Mouse (Mus musculus) lung, embryonic 16.5 days (tissue): ENCODE results near the gene Rgs14. TPM values are rescaled to one million over a fixed set of nuclear protein-coding genes. Genes with fewer than 3 reads are reported as not detected.
A peak's percentile ranks its signal among the peaks of the same experiment; 100 is the strongest.

Source experiments
- ATAC-seq: fragments of 200-750 bp; cut with Nextera tagmentation; 2 replicates; pipeline ENCODE4 v1.8.0; 2017; ENCODE audit warnings: low read depth, mild to moderate bottlenecking, moderate library complexity
- H3K27ac ChIP-seq: fragments of 300-500 bp; sonication (generic); 2 replicates; pipeline ENCODE4 v1.5.1; 2014; ENCODE audit warnings: mild to moderate bottlenecking, control low read depth, low read length
- H3K27me3 ChIP-seq: fragments of 300-500 bp; sonication (generic); 2 replicates; pipeline ENCODE4 v1.6.1; 2014; ENCODE audit warnings: low read depth, low read length, mixed read lengths; ENCODE audit not compliant: control insufficient read depth, insufficient read depth
- H3K36me3 ChIP-seq: fragments of 300-500 bp; sonication (generic); 2 replicates; pipeline ENCODE4 v1.6.1; 2014; ENCODE audit warnings: low read length; ENCODE audit not compliant: control insufficient read depth, insufficient read depth
- H3K4me1 ChIP-seq: fragments of 300-500 bp; sonication (generic); replicated peaks from 2 replicates; pipeline ENCODE4 v1.6.1; 2014; ENCODE audit warnings: low read length, mixed read lengths; ENCODE audit not compliant: control insufficient read depth, insufficient read depth
- H3K4me2 ChIP-seq: fragments of 300-500 bp; sonication (generic); 2 replicates; pipeline ENCODE4 v1.6.1; 2014; ENCODE audit warnings: low read depth, low read length, control low read depth
- H3K4me3 ChIP-seq: fragments of 300-500 bp; sonication (generic); 2 replicates; pipeline ENCODE4 v1.5.1; 2014; ENCODE audit warnings: mild to moderate bottlenecking, low read length, control low read depth
- H3K9ac ChIP-seq: fragments of 300-500 bp; sonication (generic); 2 replicates; pipeline ENCODE4 v1.6.1; 2014; ENCODE audit warnings: low read length, control low read depth
- H3K9me3 ChIP-seq: fragments of 300-500 bp; sonication (generic); 2 replicates; pipeline ENCODE4 v1.6.1; 2016; ENCODE audit warnings: low read length; ENCODE audit not compliant: control insufficient read depth
- WGBS: fragments of 180-500 bp; shearing (Covaris S2); extraction: QIAGEN DNeasy Blood & Tissue Kit; methylation state at CpG from one replicate; pipeline ENCODE4 v1.1.7; 2014; 5-methylcytosine and 5-hydroxymethylcytosine counted together
- polyA plus RNA-seq: library from polyadenylated mRNA; unstranded; fragments of >200 nt; fragmentation: Nextera tagmentation; extraction: Ambion mirVana; gene quantifications from 2 replicates; pipeline ENCODE4 v1.2.1, GENCODE M21; 2015

Gene Rgs14
- polyA plus RNA-seq, 1 experiment from 2014 or later = 1.4 TPM

DNA sequence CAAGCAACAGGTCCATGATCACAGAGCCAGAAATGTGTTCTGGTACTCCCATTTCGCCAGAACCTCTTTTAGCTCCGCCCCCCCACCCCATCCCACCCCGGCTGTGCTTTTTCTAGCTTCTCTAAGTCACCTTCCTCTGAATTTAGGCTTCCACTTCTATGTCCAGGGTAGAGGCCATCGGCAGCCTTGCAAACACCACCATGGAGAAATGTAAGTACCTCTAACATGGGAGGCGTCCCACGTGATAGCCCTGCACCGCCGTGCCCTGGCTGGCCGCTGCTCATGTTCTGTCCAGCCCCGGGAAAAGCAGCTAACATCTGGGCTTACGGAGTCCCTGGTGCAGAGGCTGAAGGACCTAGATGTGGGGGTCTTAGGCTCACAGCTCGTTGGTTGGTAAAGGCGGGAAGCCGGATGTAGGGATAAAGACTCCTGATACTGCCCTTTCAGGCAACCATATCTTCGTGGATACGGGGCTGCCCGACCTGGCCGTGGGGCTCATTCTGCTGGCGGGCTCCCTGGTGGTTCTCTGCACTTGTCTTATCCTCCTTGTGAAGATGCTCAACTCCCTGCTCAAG is 39.1 kb downstream of the Rgs14 start:
- Histone ChIP-seq H3K4me3 (no peak overlapping the region), H3K27me3 (no peaks in the 10 kb centered on the region; the same call in 1 of the 2 replicates)

DNA sequence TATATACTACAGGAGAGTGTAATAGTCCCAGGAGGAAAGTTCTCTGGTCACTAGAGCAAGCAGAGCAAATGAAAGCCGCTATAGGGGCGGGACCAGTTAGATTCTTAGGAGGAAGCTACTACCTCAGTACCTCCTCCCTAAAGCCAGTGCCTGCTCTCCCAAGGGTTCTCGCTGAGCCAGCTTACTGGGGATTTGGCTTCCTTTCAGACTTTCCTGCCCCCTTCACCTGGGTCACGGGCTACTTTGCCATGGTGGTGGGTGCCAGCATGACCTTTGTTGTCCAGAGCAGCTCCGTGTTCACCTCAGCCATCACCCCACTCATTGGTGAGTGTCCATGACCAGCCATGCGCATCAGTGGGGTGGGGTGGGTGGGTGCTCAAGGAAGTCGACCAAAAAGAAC is 42.3 kb downstream of the Rgs14 start:
- Histone ChIP-seq H3K9ac (no peak overlapping the region), H3K4me3 (no peak overlapping the region), H3K36me3 (no peaks in the 10 kb centered on the region), H3K27me3 (peaks cover 9% of the 10 kb centered on the region), H3K4me2 (no peak overlapping the region), H3K4me1 (peaks cover 5% of the 10 kb centered on the region), H3K9me3 (no peaks in the 10 kb centered on the region), H3K27ac (no peak overlapping the region)
- ATAC-seq = no peak
- 61% methylated on average over 7 of the region's 7 CpGs for WGBS

More for the DNA sequence above, 39.1 kb downstream of the Rgs14 start:
- H3K4me1 ChIP-seq = peaks cover 4% of the 10 kb centered on the region
- H3K4me2 ChIP-seq = no peak overlapping the region
- no peak overlapping the region for H3K9ac ChIP-seq
- H3K27ac ChIP-seq = no peak overlapping the region
- H3K9me3 ChIP-seq = no peaks in the 10 kb centered on the region
- ATAC-seq = no peak
- no peaks in the 10 kb centered on the region for H3K36me3 ChIP-seq
- WGBS = 79% methylated on average over 19 of the region's 19 CpGs

DNA sequence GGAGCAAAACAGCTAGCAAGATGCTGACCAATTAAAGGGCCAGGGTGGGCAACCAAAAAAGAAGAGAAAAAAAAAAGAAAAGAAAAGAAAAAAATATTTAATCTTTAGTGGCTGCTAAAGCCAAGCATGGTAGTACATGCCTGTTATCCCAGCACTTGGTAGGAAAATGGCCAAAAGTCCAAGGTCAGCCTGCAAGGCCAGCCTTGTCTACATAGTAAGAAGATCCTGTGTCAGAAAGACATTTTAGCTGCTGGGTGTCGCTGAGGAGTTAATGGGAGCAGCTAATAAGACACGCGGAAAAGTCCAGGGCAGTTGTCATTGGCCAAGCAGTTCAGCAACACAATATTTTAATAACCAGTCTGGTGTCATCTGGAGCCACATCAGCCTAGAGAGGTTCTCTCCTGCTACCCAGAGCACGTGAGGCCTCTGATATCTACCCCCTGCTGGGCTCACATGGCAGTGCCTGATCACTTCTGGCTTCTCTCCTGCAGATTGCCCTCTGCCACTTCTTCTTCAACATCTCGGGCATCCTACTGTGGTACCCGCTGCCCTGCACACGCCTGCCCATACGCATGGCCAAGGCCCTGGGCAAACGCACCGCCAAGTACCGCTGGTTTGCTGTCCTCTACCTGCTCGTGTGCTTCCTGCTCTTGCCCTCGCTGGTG is 43.2 kb downstream of the Rgs14 start:
- H3K27me3 ChIP-seq = peaks cover 9% of the 10 kb centered on the region
- ATAC-seq = no peak
- WGBS = 77% methylated on average over 13 of the region's 13 CpGs
- no peak overlapping the region for H3K27ac ChIP-seq
- H3K4me2 ChIP-seq = no peak overlapping the region
- no peaks in the 10 kb centered on the region for H3K9me3 ChIP-seq
- H3K36me3 ChIP-seq = no peaks in the 10 kb centered on the region
- H3K9ac ChIP-seq = no peak overlapping the region
- peaks cover 5% of the 10 kb centered on the region for H3K4me1 ChIP-seq
- no peak overlapping the region for H3K4me3 ChIP-seq

DNA sequence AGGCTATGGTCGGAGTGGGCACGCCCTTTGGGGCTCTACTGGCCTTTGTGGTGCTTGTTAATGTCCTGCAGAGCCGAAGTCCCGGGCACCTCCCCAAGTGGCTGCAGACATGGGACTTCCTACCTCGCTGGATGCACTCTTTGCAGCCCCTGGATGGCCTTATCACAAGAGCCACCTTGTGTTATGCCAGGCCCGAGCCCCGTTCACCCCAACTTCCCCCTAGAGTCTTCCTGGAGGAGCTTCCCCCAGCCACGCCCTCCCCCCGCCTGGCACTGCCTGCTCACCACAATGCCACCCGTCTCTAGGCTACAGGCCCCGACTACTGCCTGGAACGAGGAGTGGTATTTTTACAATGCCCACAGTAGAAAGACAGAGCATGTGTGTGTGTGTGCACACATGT is 43.8 kb downstream of the Rgs14 start:
- no peak overlapping the region for H3K4me2 ChIP-seq
- no peaks in the 10 kb centered on the region for H3K36me3 ChIP-seq
- no peaks in the 10 kb centered on the region for H3K9me3 ChIP-seq
- H3K27ac ChIP-seq = no peak overlapping the region
- no peak overlapping the region for H3K9ac ChIP-seq
- WGBS = 75% methylated on average over 12 of the region's 12 CpGs
- H3K27me3 ChIP-seq = peaks cover 11% of the 10 kb centered on the region
- H3K4me3 ChIP-seq = no peak overlapping the region
- no peak for ATAC-seq
- H3K4me1 ChIP-seq = peaks cover 5% of the 10 kb centered on the region

DNA sequence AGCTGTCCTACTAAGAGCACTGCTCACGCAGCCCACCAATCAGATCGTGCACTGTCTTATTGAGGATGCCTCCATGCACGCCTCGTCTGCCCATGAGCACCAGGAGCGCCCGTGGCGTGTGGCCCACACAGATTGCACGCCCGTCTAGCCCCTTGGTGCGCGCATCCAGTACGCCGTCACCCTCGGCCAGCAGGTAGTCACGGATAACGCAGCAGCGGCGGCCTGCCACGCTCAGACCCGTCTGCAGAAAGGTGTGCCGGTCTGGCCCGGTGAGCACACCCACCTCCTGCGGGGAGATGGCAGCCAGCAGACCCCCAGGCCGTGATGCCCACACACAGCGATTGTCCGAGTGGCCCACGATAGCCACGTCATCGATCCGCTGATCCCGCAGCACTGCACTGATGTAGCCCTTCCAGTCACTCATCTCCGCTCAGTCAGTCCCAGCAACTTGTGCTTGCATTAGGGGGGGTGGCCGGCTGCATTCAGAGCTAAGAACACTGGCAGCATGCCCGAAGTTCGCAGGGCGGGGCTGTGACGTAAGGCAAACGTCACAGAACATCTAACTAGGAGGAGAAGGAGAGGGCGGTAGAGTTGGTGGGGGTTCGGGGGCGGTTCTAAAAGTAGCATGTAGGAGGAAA is 45.3 kb downstream of the Rgs14 start, which contains the start of gene Pfn3:
Gene Pfn3, minus strand, starts transcription at position 490 of the 638 bp plus-strand sequence.
- WGBS = 10% methylated on average over 41 of the region's 41 CpGs
- peak; percentile 44; the same call in 1 of the 2 replicates for ATAC-seq
- H3K4me2 ChIP-seq = peak within 1 kb of the TSS; percentile 54
- peak within 1 kb of the TSS; percentile 37 for H3K4me3 ChIP-seq
- H3K36me3 ChIP-seq = no peaks in the 10 kb centered on the region
- peaks cover 5% of the 10 kb centered on the region for H3K4me1 ChIP-seq
- no peak within 1 kb of the TSS for H3K27ac ChIP-seq
- peaks cover 24% of the 10 kb centered on the region for H3K27me3 ChIP-seq
- no peaks in the 10 kb centered on the region for H3K9me3 ChIP-seq
- peak within 1 kb of the TSS; percentile 56; the same call in 1 of the 2 replicates for H3K9ac ChIP-seq

DNA sequence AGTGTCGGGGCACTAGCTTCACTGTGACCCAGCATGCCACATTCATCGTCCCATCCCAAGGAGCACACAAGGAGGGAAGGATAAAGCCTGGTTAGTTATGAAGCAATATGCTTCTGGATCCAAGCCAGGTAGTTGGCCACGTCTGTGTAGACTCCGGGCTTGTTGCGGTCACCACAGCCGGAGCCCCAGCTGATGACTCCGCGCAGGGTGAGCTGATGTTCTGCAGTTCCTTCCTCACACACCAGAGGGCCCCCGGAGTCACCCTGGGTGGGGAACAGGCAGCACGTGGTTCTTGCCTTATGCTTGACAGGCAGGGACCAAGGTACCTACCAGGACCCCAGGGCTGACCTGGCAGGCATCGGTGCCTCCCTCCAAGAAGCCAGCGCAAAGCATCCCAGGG is 48.5 kb downstream of the Rgs14 start:
- WGBS = 7% methylated on average over 12 of the region's 12 CpGs
- Histone ChIP-seq H3K9me3 (no peaks in the 10 kb centered on the region), H3K27ac (no peak overlapping the region), H3K9ac (no peak overlapping the region), H3K4me3 (no peak overlapping the region), H3K4me1 (peaks cover 14% of the 10 kb centered on the region), H3K36me3 (no peaks in the 10 kb centered on the region), H3K4me2 (no peak overlapping the region), H3K27me3 (peaks cover 45% of the 10 kb centered on the region)
- ATAC-seq = peak; percentile 68

DNA sequence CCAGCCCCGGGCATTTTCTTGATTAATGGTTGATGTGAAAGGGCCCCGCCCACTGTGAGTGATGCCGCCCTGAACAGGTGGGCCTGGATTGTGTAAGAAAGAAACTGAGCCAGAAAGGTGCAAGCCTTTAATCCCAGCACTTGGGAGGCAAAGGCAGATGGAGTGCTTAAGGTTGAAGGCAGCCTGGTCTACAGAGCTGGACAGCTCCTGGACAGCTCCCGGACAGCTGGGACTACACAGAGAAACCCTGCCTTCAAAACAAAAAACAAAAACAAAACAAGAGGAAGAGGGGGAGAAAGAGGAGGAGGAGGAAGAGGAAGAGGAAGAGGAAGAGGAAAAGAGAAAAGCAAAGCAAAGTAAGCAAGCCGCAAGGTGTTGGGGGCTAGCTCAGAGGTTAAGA is 49.6 kb downstream of the Rgs14 start:
- Histone ChIP-seq H3K4me2 (no peak overlapping the region), H3K4me1 (peaks cover 14% of the 10 kb centered on the region), H3K27me3 (peaks cover 43% of the 10 kb centered on the region), H3K36me3 (no peaks in the 10 kb centered on the region), H3K9ac (no peak overlapping the region), H3K4me3 (no peak overlapping the region), H3K9me3 (no peaks in the 10 kb centered on the region), H3K27ac (no peak overlapping the region)
- no peak for ATAC-seq
- WGBS = 71% methylated on average over 5 of the region's 5 CpGs

DNA sequence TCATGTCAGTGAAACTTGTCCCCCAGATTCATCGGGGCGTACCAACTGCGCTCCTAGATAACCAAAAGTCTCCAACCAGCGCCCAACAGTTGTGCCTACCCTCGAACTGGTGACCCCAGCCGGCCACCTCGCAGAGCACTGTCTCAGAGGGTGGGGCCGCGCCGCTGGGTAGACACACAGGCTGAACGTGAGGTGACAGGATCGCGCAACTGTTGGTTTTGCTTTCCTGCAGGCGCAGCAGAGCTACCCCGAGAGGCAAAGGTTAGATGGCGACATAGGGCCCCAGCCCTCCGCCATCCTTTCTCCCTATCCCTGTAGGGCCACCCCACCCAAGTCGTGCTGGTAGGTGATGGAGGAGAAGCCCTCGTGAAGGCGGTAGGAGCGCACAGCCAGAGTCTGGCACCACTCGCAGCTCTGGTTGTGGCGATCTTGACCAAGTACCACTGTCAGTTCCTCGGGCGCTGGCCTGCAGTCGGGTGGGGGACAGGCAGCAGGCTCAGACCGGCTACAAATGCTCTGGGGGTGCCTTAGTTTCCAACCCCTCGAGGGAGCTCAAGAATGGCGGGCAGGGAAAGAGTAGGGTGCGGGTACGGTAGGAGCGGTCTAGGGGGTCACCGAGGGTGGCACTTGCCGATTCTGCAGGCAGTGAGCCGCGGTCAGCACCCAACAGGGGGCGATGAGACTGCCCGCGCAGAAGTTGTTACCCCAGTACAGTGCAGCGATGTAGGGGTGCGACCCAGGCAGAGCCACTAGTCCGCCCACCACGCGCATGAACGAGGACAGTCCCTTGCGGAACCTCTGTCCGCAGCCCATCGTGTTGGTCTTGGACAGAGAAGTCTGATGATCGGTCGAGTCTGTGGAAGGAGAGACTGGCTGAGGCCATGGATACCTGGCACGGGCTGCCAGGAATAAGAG is 50.7 kb downstream of the Rgs14 start:
- Histone ChIP-seq H3K36me3 (no peaks in the 10 kb centered on the region), H3K4me1 (peaks cover 9% of the 10 kb centered on the region; the same call in 1 of the 2 replicates), H3K4me2 (peak overlapping the region; percentile 55), H3K9ac (0 out of 2 replicates have a peak overlapping the region, but pooled peaks have one; percentile 44), H3K27me3 (peaks cover 36% of the 10 kb centered on the region), H3K27ac (no peak overlapping the region), H3K9me3 (no peaks in the 10 kb centered on the region), H3K4me3 (peak overlapping the region; percentile 23; the same call in 1 of the 2 replicates)
- WGBS = 25% methylated on average over 51 of the region's 51 CpGs
- ATAC-seq = no peak
